Mouse (Mus musculus) lung, postnatal 0 days (tissue): ENCODE results near the gene Vac14.

ENCODE experiments used
- CTCF ChIP-seq: IDR thresholded peaks from 2 replicates; pipeline ENCODE4 v1.5.1; 2016; ENCODE audit warnings: antibody characterized with exemption, mild to moderate bottlenecking
- EP300 ChIP-seq: IDR thresholded peaks from 2 replicates; pipeline ENCODE4 v1.6.1; 2016; ENCODE audit warnings: antibody characterized with exemption, mild to moderate bottlenecking, control low read depth

DNA sequence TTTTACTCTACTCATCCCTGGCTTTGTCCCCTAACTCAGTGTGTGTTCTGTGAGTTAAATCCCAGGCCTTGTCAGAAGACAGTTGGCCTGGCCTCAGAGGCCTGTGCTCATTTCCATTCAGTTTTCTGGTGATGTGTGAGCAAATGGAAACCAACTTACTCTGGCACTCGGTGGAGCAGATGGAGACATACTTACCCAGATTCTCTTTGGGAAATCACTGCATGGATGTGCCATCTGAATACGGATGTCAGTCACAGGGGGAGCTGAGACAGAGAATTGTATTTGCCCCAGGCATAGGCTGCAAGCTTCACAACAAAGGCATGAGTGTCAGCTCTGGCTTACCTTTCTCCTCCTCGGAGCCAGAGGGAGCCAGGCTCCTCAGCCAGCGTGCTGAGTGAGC, 8.0 kb downstream of the Vac14 start:
- TF ChIP-seq EP300 (no peak), CTCF (no peak)
